Mouse (Mus musculus): Measurements from ENCODE around the gene Gng2.

Gng2 gene

GRCm38 (mm10) chr14:19977271-19978024 is at the start of gene Gng2:
Gene Gng2, minus strand, starts transcription at chr14:19977627.
- peak; percentile 30 for DNase-seq

DNA sequence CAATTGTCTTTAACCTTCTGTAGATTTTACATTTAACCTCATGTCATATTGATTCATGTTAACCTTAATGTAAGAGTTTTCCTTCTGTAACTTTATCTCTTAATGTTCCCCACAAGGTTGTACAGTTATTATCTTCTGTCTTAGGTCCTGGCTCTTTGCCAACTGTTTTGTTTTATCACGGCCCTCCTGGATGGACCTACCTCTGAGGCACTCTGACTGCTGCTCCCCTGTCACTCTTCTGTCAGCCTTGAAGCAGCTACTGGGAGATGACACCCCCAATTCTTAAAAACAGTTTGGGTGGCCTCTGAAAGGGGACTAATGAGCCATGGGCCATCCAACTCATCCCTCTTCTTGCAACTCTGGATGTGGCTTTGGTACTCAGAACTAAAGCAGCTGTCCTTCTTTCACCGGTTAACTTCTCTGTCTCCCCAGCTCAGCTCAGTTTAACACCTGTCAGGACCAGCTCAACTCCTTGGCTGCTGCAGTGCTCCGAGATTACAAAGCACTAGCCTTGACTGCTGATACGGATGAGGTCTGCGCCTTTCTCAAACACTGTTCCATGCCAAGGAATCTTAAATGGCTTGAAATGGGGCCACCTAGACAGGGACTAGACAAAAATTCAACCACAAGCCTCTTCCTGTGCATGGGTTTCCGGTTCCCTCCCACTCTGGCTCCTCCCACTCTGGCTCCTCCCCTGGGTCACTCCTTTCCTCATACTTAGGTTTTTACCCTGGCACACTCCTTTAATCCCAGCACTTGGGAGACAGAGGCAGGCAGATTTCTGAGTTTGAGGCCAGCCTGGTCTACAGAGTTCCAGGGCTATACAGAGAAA is 47.7 kb upstream of the Gng2 start:
- DNase-seq = no peak

GRCm38 (mm10) chr14:20023939-20024338 is 46.5 kb upstream of the Gng2 start:
- no peak for DNase-seq

- DNase-seq = no peak
Observed at GRCm38 (mm10) chr14:20019486-20019885, 42.1 kb upstream of the Gng2 start.

DNA sequence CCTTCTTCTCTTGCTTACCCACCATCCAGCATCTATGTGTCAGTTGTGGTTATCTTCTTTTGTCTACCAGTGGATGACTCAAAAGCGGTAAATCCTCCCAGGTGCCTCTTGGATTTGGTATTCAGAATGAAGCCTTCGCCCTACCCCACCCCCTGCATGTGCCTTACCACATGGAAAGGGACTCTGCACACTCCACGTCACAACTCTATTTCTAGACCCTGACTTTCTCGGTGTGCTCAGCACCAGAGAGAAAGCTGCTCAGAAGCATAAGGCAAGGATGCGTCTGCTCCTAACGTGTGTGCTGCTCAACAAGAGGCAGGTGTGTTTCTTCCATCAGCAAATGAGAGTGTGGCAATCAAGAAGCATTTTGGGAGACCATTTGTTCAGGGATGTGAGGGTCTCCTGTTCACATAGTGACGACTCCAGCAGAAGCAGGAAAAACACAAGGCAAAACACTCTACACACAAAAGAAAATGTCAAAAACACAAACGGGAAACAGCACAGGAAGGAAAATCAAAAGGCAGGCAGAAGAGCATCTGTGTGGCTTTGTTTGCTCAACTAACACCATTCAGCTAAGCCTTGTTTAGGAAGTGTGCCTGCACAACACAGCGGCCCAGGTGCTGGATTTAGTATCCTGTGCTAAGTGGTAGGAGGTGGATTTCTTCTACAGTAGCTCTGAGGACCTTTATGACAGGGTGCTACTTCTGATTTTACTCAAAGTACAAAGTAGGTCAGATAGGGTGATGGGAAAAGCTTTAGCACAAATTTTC is 35.3 kb upstream of the Gng2 start:
- DNase-seq = no peak

DNA sequence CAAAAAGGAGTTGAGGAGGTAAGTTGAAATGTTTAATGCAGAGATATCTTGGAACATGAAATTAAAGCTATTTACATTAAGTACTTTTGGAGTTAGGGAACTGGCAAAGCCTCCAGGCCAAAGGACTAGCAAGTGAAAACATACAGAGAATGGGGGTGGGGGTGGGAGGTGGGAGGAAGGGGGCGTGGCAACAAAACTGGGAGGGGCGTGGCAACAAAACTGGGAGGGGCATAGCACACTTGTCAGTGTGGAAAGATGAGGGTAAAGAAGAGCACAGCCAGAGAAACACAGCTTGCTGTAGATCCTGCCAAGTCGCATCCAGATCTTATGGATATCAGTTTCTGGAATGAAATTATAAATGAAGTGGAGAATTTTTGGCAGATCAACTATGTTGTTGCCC is 30.0 kb upstream of the Gng2 start:
- no peak for DNase-seq

DNA sequence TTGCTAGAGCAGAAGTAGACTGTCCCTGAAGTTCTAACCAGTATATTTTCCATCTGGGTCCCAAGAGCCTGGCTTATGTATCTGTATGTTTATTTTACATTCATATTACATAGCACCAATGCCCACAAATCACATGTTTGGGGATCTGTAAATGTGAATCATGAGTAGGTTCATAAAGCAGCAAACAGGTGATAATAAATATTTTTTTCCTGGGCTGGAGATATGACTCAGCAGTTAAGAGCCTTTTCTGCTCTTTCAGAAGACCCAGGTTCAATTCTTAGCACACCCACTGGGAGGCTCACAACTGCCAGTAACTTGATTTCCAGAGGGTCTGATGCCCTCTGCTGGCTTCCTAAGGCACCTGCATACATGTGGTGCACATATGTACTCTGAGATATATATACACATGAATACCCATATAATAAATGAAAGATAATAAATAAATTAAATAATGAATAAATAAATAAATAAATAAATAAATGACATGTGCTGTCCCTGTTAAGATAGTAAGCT is 27.4 kb upstream of the Gng2 start:
- DNase-seq = no peak

GRCm38 (mm10) chr14:19996853-19997252 is 19.4 kb upstream of the Gng2 start:
- DNase-seq = no peak

DNA sequence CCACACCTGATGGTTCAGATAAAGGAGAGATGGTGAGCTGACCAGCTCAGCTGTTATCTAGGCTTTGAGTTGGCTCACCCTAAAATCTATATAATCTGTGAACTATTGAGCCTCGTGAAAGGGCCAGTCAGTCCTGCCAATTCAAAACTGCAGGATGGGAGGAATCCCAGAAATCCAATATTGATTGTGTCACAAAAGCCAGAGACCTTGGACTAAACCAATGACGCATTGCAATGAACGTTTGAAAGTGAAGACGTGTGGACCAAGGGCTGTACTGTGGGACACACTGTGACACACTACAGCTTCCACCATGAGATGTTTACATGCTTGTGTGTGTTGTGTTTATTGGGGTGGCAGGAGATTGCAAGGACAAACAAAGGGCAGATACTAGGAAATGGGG is 18.5 kb upstream of the Gng2 start:
- no peak for DNase-seq

DNA sequence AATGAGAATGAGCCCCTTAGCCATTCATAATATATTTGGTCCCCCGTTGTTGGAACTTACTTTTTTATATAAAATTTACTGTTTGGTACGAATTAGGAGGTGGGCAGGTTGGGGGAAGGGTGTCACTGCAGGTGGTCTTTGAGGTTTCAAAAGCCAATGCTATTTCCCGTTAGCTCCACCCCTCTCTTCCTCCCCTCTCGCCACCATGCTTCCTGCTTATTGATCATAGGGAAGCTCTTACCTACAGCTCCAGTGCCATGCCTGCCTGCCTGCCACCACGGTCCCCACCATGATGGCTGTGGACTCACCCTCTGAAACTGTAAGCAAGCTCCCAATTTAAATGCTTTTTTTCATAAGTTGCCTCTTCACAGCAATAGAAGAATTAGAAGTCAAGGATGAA is 16.6 kb upstream of the Gng2 start:
- no peak for DNase-seq

- no peak for DNase-seq
Observed at GRCm38 (mm10) chr14:19993570-19993883, 16.1 kb upstream of the Gng2 start.

GRCm38 (mm10) chr14:19992873-19993569 is 15.6 kb upstream of the Gng2 start:
- DNase-seq = no peak

DNA sequence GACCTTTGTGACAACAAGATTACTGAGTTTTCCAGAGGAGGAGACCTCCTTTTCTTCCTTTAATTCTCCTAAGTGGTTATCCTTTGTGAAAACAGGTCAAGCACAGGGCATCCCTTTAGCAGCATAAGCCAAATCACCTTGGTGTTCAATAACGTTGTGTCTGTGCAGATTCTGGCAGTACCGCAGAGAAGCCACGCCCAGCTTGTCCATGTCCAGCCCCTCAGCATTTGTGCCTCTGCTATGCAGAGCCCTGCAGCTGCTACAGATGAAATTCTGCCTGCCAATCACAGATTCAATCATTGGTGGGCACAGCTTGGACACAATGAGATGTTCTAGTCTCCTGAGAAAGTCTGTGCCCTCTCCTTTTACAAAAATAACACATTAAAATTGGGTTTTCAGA is 14.4 kb upstream of the Gng2 start:
- no peak for DNase-seq

GRCm38 (mm10) chr14:19990436-19990993 is 13.1 kb upstream of the Gng2 start:
- no peak for DNase-seq

DNA sequence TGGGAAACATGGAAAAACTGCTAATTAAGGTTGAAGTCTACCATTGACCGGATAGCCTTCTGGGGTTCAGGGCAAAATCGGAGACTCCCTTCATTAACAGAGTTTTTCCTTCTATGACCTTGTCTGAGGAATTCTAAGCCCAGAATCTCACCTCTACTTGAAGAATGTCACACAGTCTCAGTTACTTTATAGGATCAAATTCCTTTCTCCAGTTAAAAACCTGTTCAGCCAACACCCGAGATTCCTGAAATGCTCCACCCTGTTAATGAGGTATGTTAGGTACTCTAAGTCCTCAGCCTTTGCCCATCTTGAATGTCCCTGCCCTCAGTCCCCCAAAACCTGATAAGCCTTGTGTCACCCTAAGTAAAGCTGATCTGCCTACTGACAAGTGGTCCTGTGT is 11.0 kb upstream of the Gng2 start:
- no peak for DNase-seq

GRCm38 (mm10) chr14:19987358-19987834 is 10.0 kb upstream of the Gng2 start:
- no peak for DNase-seq

DNA sequence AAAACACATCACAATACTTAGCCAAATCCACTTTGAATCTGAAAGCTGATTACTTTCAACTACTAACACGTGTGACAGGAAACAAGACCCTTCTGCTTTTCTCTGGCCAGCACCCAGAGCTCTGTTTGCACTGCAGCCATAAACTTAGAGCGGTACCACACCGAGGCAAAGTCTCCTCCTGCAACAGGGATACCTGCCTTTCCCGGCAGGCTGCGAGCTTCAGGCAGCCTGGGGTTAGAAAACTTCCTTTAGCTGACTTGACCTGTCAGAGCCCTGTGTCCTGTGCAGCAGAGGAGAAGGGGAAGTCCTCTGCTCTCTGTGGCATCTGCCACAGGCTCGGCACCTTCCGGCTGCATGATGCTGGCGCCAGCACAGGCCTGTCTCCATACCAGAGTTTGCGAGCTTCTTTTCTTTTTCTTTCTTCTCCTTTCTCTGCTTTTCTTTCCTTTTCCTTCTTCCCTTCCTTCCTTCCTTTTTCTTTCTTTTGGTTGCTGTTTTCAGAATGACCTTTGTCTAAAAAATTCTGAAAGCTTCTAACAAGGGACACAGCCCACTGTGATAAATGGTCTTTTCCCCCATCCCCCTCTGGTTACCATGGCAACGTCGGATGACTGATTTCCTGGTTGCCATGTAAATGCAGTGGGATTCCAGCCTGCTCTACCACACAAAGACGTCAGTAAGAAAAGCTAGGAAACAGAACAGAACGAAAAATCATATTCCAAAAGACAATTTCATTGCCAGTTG is 9.4 kb upstream of the Gng2 start:
- DNase-seq = peak; percentile 65

- DNase-seq = no peak
Observed at GRCm38 (mm10) chr14:19985912-19986613, 8.6 kb upstream of the Gng2 start.

GRCm38 (mm10) chr14:19985107-19985911 is 7.9 kb upstream of the Gng2 start:
- DNase-seq = no peak
